Mouse (Mus musculus): ENCODE results near the gene Gm13287.
"Not testable (repeated sequence)": the region's sequence is repeated elsewhere in the genome, so short reads cannot be mapped to it uniquely, and the experiment has no call there.

Gene Gm13287

GRCm38 (mm10) chr4:88802954-88803353 is at the start of gene Gm13287:
Gene Gm13287, plus strand, starts transcription at chr4:88803254.
- DNase-seq (ENCODE audit: low spot score in 2 of 2) = not testable (repeated sequence)

- DNase-seq (ENCODE audit: low spot score in 2 of 2) = peak; percentile 77 to 84
Measured at GRCm38 (mm10) chr4:88754818-88755340, 48.2 kb upstream of the Gm13287 start, which contains the start of gene Gm13271. Gene Gm13271, plus strand, starts transcription at chr4:88754868.

GRCm38 (mm10) chr4:88756581-88757513 is 46.2 kb upstream of the Gm13287 start:
- not testable (repeated sequence) for DNase-seq (ENCODE audit: low spot score in 2 of 2)

GRCm38 (mm10) chr4:88757628-88758031 is 45.4 kb upstream of the Gm13287 start:
- peak; percentile 90 to 92 for DNase-seq (ENCODE audit: low spot score in 2 of 2)

- DNase-seq (ENCODE audit: low spot score in 2 of 2) = not testable (repeated sequence)
Measured at GRCm38 (mm10) chr4:88758751-88759150, 44.3 kb upstream of the Gm13287 start.

GRCm38 (mm10) chr4:88759610-88760268 is 43.3 kb upstream of the Gm13287 start, which contains the start of gene Gm13283:
Gene Gm13283, plus strand, starts transcription at chr4:88760119.
- peak; percentile 32 to 45 for DNase-seq (ENCODE audit: low spot score in 2 of 2)

- peak in 1 of 2 experiments; percentile 48 for DNase-seq (ENCODE audit: low spot score in 2 of 2)
Measured at GRCm38 (mm10) chr4:88760431-88760830, 42.6 kb upstream of the Gm13287 start.

GRCm38 (mm10) chr4:88761776-88762175 is 41.3 kb upstream of the Gm13287 start:
- DNase-seq (ENCODE audit: low spot score in 2 of 2) = peak; percentile 79 to 81

- peak in 1 of 2 experiments; percentile 26 for DNase-seq (ENCODE audit: low spot score in 2 of 2)
Measured at GRCm38 (mm10) chr4:88762341-88762740, 40.7 kb upstream of the Gm13287 start.

GRCm38 (mm10) chr4:88763384-88764018 is 39.6 kb upstream of the Gm13287 start:
- DNase-seq (ENCODE audit: low spot score in 2 of 2) = peak in 1 of 2 experiments; percentile 17

GRCm38 (mm10) chr4:88773534-88773933 is 29.5 kb upstream of the Gm13287 start, which contains the start of gene Gm13290:
Gene Gm13290, plus strand, starts transcription at chr4:88773834.
- DNase-seq (ENCODE audit: low spot score in 2 of 2) = not testable (repeated sequence)

GRCm38 (mm10) chr4:88776622-88777021 is 26.4 kb upstream of the Gm13287 start, which contains the start of gene Gm13289:
Gene Gm13289, plus strand, starts transcription at chr4:88776922.
- DNase-seq (ENCODE audit: low spot score in 2 of 2) = not testable (repeated sequence)

GRCm38 (mm10) chr4:88779550-88779949 is 23.5 kb upstream of the Gm13287 start, which contains the start of gene Gm13272:
Gene Gm13272, plus strand, starts transcription at chr4:88779850.
- DNase-seq (ENCODE audit: low spot score in 2 of 2) = not testable (repeated sequence)

- DNase-seq (ENCODE audit: low spot score in 2 of 2) = not testable (repeated sequence)
Measured at GRCm38 (mm10) chr4:88780320-88780719, 22.7 kb upstream of the Gm13287 start.

GRCm38 (mm10) chr4:88781831-88782230 is 21.2 kb upstream of the Gm13287 start, which contains the start of gene Ifnz:
Gene Ifnz, plus strand, starts transcription at chr4:88782131.
- not testable (repeated sequence) for DNase-seq (ENCODE audit: low spot score in 2 of 2)

GRCm38 (mm10) chr4:88782335-88782734 is 20.7 kb upstream of the Gm13287 start:
- DNase-seq (ENCODE audit: low spot score in 2 of 2) = not testable (repeated sequence)

GRCm38 (mm10) chr4:88785409-88785808 is 17.6 kb upstream of the Gm13287 start, which contains the start of gene Gm13276:
Gene Gm13276, plus strand, starts transcription at chr4:88785709.
- DNase-seq (ENCODE audit: low spot score in 2 of 2) = not testable (repeated sequence)

GRCm38 (mm10) chr4:88788402-88788801 is 14.7 kb upstream of the Gm13287 start, which contains the start of gene Gm13277:
Gene Gm13277, plus strand, starts transcription at chr4:88788632.
- peak; percentile 33 to 59 for DNase-seq (ENCODE audit: low spot score in 2 of 2)

GRCm38 (mm10) chr4:88791250-88791649 is 11.8 kb upstream of the Gm13287 start, which contains the start of gene Gm13278:
Gene Gm13278, plus strand, starts transcription at chr4:88791550.
- DNase-seq (ENCODE audit: low spot score in 2 of 2) = not testable (repeated sequence)

- peak; percentile 66 for DNase-seq (ENCODE audit: low spot score in 2 of 2)
Measured at GRCm38 (mm10) chr4:88793936-88794675, 8.9 kb upstream of the Gm13287 start, which contains the start of gene Gm13275. Gene Gm13275, plus strand, starts transcription at chr4:88794487.
